Mouse (Mus musculus): ENCODE data around the gene Prnp. TPM values are rescaled to one million over a fixed set of nuclear protein-coding genes. Genes with fewer than 3 reads are reported as not detected.
A peak's percentile ranks its signal among the peaks of the same experiment; 100 is the strongest.

Prnp gene
- total RNA-seq, 2 experiments from 2014 or later, result 90.8 to 126 TPM

DNA sequence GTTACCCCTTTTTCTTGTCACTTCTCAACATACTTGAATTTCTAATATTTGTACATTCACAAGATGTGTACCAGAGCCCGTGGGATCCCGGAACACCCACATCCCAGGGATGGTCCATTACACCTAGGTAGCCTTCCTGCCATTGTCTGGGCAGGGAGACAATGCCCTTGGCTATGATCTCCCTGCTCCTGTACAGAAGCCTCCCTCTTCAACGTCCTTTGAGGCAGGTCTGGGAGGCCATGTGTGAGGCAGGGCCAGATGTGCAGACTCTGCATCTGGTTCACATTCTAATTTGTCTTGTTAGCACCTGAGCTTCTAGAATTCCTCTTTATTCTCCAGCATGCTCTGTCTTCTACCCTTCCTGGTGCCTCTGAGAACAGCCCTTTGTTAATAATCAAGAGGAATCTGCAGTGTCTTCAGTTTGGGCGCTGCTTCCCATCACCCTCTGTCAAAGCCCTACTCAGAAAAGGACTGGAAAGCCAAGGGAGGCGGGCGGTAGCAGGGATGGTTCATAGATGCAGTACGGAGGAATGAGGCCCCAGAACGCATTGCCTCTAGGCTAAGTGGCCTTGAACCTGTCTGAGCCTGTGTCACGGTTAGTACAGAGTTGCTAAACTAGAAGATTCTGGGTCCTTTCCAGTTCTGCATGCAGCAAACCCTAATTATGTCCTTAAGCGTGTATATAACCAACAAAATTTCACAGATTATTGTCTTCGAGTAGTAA, 39.4 kb downstream of the Prnp start:
- DNase-seq, result no peak

DNA sequence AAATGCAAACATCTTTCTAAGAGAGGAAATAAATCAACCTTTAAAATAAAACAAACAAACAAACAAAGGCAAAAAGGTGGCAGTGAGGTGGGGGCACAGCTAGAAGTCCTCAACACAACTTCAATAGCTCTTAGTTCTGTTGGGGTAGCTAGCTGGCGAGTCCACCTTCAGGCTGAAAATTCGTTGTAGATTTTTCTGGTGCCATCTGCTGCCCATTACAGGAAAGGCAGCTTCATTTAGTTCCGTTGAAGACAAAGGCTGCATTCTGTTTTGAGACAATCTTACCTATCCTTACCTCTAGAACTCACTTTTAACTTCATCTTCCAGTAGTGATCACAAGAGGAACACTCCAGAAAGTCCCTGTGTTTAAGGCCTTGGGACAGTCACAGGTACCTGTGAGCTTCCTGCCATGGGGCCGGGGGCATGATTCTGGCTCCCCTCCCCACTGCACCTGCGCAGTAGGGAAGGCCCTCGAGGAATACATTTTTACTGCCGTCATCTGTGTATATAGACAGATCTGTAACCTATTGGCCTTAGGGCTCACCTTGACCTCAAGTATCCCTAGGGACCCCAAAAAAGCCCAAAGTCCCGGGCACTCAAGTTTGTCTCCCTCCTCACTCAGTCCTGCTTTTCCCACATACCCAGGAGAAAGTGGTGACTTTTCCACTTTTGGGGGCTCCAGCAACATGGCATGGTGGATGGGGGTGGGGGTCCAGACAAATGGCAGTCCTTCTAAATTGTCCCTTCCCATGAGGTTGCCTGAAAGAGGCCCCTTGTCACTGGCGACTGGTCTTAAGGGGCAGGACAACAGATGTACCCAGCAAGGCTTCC, 40.3 kb downstream of the Prnp start:
- DNase-seq, result peak; percentile 40 to 67

DNA sequence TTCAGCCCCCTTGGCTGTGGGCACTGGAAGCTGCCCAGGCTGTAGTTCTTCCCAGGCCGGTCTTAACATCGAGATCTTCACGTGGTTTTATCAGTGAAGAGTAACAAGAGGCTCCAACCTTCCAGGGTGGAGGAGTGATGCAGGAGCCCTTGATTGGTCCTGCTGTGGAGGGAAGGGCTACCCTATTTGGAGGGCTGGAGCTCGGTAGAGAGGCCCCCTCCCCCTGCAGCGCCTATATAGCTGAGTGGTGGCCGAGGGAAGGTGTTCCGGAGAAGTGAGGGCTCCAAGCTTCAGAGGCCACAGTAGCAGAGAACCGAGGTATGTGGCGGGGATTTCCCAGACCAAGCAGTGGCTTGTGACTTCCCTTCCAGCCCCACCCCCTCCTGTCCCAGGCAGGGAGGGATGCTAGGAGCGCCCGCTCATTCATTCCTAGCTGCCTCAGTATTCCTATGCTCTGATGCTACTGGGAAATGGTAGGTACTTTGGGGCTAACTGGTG, 40.9 kb downstream of the Prnp start, which contains the start of gene Prnd:
Gene Prnd (plus strand): TSS at position 264 of the 498 bp plus-strand sequence.
- DNase-seq, result peak in 1 of 2 experiments; percentile 36

GRCm38 (mm10) chr2:131952456-131952855, 42.7 kb downstream of the Prnp start:
- peak in 1 of 2 experiments; percentile 44 for DNase-seq

- peak; percentile 47 to 56 for DNase-seq
Measured at GRCm38 (mm10) chr2:131952961-131953538, 43.3 kb downstream of the Prnp start.

- DNase-seq, result no peak
Measured at GRCm38 (mm10) chr2:131953711-131954110, 44.0 kb downstream of the Prnp start.

- peak; percentile 66 to 69 for DNase-seq
Measured at GRCm38 (mm10) chr2:131954835-131955234, 45.1 kb downstream of the Prnp start.

GRCm38 (mm10) chr2:131955264-131955663, 45.5 kb downstream of the Prnp start:
- DNase-seq, result peak; percentile 48 to 73

GRCm38 (mm10) chr2:131956336-131957256, 46.9 kb downstream of the Prnp start:
- no peak for DNase-seq

DNA sequence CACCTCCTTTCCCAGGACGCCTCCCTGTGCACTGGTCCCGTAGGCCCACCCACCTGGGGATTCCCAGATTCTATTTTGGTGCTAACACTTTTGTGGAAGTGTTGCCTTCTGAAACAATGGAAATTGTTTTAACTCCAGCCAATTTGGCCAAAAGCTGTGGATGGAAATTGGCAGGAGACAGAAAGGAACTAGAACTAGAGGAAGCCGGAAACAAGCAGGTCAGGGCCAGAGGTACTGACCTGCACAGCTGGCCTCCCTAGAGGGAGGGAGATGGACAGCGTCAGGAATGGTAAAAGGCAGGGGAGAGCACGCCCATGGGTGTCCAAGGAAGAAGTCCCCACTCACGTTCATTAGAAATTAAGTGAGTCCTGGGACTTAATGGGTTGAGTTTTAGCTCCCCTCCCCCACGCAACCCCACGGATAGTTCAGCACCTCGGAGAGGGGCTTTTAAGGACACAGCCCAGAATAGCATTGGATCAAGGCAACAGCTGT, 48.0 kb downstream of the Prnp start:
- peak; percentile 20 to 31 for DNase-seq

GRCm38 (mm10) chr2:131961671-131962070, 51.9 kb downstream of the Prnp start:
- no peak for DNase-seq

DNA sequence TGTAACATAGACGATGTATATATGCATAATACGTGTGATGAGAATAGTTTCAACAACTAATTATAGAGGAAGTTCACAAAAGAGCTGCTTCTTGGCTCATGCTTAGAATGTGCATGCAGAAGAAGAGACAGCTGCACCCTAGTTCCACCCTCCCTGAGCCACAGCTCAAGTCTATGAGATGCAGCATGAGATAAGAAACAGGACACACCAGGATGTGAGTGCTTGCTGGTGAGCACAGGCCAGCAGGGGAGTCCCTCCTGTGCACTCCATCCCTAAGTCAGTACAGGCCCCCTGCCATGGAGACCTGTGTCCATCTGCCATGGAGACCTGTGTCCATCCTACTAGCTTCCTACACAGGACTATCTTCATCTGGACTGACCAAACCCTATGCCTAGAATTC, 60.9 kb downstream of the Prnp start:
- no peak for DNase-seq

DNA sequence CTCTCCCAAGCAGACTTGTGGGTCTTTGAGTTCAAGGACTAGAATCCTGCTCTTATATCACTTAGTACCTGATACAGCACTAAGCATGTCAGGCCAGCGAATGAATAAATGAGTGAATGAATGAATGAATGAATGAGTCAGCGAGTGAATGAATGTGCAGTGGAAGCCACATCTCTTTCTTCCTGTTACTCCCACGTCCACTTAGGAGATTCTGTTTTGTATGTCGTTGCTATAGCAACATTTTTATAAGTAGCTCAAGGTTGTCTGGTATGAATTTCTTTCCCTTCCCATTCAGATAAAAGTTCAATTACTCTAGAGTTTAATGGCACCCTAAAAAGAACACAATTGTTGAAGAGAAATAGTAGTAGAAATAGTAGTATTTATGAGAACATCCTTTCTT, 61.4 kb downstream of the Prnp start:
- DNase-seq, result no peak

DNA sequence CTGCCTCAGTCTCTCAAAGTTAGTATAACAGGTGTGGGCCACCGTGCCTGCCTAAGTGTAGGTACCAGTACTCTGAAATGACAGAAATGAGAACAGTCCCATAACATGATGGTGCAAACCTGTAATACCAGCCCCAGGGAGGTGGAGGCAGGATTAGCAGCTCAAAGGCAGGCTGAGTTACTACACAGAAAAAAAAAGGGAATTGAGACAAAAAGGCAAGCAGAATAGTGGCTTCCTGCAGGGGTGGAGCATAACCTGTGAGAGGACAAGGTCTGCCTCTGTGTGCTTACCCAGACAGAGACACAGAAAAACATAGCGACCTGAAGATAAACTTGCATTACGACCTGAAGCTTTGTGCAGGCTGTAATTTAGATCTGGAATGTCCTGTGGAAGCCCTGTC, 66.9 kb downstream of the Prnp start:
- no peak for DNase-seq

GRCm38 (mm10) chr2:131980866-131981265, 71.1 kb downstream of the Prnp start:
- DNase-seq, result peak; percentile 9 to 49

GRCm38 (mm10) chr2:131982546-131983196, 72.9 kb downstream of the Prnp start:
- peak; percentile 61 to 71 for DNase-seq

DNA sequence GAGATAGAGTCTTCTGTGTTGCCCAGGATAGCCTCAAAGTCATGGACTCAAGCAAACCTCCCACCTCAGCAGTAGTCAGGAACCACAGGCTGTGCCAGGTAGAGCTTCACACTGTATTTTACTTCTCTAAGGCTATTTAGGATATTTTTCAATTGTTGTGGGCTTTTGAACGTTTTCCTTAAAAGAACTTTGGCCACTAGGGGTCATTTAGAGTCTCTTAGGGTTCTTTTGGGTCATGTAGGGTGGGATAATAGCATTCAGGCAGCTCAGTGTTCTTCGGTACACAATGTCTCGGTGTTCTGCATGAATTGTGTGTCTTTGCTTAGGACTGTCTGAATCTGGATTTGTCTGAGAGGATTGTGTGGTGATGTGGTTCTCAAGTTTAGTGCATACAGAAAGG, 78.2 kb downstream of the Prnp start:
- no peak for DNase-seq
